Mouse (Mus musculus): ENCODE results near the gene Gm2897. TPM values are rescaled to one million over a fixed set of nuclear protein-coding genes. Genes with fewer than 3 reads are reported as not detected.
"Not testable (repeated sequence)": the region's sequence is repeated elsewhere in the genome, so short reads cannot be mapped to it uniquely, and the experiment has no call there.

Gene Gm2897
- under 1 TPM; 0.71 to 0.79 TPM for total RNA-seq (2021)

DNA sequence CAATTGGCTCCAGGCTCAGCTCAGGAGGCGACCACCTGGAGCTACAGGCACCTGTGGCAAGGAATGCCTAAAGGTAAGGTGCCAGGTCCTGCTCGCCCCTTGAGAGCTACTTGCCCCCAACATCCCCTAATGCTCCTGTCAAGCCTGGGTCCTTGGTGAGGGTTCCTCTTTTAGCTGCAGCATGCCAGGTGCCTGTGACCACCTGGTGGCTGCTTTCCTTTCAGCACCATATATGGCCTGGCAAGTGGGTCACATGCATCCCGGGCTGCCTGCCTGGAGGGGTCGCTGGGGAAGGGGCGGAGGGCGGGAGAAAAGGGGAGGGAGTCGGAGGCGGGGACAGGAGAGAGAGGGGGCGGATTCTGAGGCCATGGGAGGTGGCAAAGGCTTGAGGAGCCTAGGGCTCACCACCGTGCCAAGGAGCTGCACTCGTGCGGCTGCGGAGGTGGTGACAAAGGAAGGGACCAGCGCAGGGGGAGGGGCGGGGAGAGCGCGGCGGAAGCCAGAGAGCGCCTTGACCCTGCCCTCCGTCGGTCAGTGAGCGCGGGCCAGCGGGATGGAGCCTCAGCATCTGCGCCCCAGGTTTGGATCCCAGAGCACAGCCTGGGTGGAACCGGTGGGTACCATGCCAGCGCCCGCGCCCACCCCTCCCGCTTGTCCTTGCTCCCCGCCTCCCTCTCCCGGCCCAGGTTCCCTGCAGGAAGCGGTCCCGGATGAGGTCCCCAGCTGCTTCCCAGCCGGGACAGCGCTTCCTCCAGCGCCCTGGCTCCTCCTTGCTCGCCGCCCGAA lies at the start of gene Gm2897:
Gene Gm2897, plus strand, starts transcription at position 559 of the 786 bp plus-strand sequence.
- not testable (repeated sequence) for DNase-seq

GRCm38 (mm10) chr14:3029702-3030101 lies 19.4 kb upstream of the Gm2897 start, which contains the start of gene Gm2888:
Gm2888 (plus strand) TSS chr14:3030002.
- not testable (repeated sequence) for DNase-seq

GRCm38 (mm10) chr14:3049513-3049800 lies 372 bp downstream of the Gm2897 start:
- DNase-seq = peak; percentile 7

DNA sequence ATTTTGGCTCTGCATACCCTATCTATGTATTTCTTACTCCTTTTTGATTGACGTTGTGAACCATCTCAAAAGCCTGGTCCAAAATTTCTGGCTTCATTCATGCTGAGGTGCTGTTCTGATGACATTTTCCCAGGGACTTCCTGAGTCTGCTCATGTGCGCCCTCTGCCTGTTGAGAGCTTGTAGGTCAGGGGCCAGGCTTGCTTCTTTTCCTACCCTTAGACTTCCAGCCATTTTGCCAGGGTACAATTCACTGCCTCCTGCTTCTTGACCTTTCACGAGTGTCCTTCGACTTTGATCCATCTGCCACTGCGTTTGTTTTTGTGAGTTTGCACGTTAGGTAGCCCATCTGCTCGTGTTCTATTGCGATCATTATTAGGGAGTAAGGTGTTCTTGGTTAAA lies 1.0 kb downstream of the Gm2897 start:
- DNase-seq = peak; percentile 14

- peak; percentile 19 for DNase-seq
Measured at GRCm38 (mm10) chr14:3116051-3116450, 67.0 kb downstream of the Gm2897 start.

Other genes starting within 250 kb of the Gm2897 start
- gene Gm2888, start 19.3 kb upstream of the Gm2897 start, total RNA-seq (2021) = not detected
- not detected for gene Gm10340, start 84.7 kb downstream of the Gm2897 start, total RNA-seq (2021)
- not detected for gene Gm5795, start 139.0 kb downstream of the Gm2897 start, total RNA-seq (2021)
- 1 to 10 TPM; 1.6 to 3.8 TPM for gene D830030K20Rik, start 159.2 kb downstream of the Gm2897 start, total RNA-seq (2021)

Measured in heart, postnatal 4 days (tissue).